Mouse (Mus musculus) kidney, embryonic 16.5 days (tissue): Measurements from ENCODE around the gene Pou2f3. TPM values are rescaled to one million over a fixed set of nuclear protein-coding genes. Genes with fewer than 3 reads are reported as not detected.

Experiments used
- ATAC-seq: fragments of 200-750 bp; cut with Nextera tagmentation; 2 replicates; pipeline ENCODE4 v1.8.0; 2017; ENCODE audit warnings: moderate TSS enrichment; ENCODE audit not compliant: low FRiP score, low TSS enrichment
- H3K27ac ChIP-seq: fragments of 300-500 bp; sonication (generic); 2 replicates; pipeline ENCODE4 v1.5.1; 2014; ENCODE audit warnings: low read length
- H3K27me3 ChIP-seq: fragments of 300-500 bp; sonication (generic); 2 replicates; pipeline ENCODE4 v1.6.1; 2014; ENCODE audit warnings: low read length, control low read depth, mixed read lengths; ENCODE audit not compliant: insufficient read depth
- H3K36me3 ChIP-seq: fragments of 300-500 bp; sonication (generic); 2 replicates; pipeline ENCODE4 v1.6.1; 2014; ENCODE audit warnings: low read length, control low read depth, mixed read lengths; ENCODE audit not compliant: insufficient read depth
- H3K4me1 ChIP-seq: fragments of 300-500 bp; sonication (generic); 2 replicates; pipeline ENCODE4 v1.6.1; 2014; ENCODE audit warnings: low read length, control low read depth, mixed read lengths; ENCODE audit not compliant: insufficient read depth
- H3K4me2 ChIP-seq: fragments of 300-500 bp; sonication (generic); replicated peaks from 2 replicates; pipeline ENCODE4 v1.6.1; 2014; ENCODE audit warnings: low read depth, low read length
- H3K4me3 ChIP-seq: fragments of 300-500 bp; sonication (generic); 2 replicates; pipeline ENCODE4 v1.5.1; 2014; ENCODE audit warnings: mild to moderate bottlenecking, low read length
- H3K9ac ChIP-seq: fragments of 300-500 bp; sonication (generic); replicated peaks from 2 replicates; pipeline ENCODE4 v1.6.1; 2014; ENCODE audit warnings: low read length
- H3K9me3 ChIP-seq: fragments of 300-500 bp; sonication (generic); 2 replicates; pipeline ENCODE4 v1.6.1; 2016; ENCODE audit warnings: low read length, control low read depth
- WGBS: fragments of 180-500 bp; shearing (Covaris S2); extraction: QIAGEN DNeasy Blood & Tissue Kit; methylation state at CpG from one replicate; pipeline ENCODE4 v1.1.7; 2014; 5-methylcytosine and 5-hydroxymethylcytosine counted together
- polyA plus RNA-seq: library from polyadenylated mRNA; unstranded; fragments of >200 nt; fragmentation: Nextera tagmentation; extraction: Ambion mirVana; gene quantifications from 2 replicates; pipeline ENCODE4 v1.2.1, GENCODE M21; 2015

The Pou2f3 gene
- polyA plus RNA-seq, 1 experiment from 2014 or later: 0.15 TPM

GRCm38 (mm10) chr9:43107555-43107954 is 102.6 kb downstream of the Pou2f3 start:
- Histone ChIP-seq H3K4me3 (no peak overlapping the region), H3K4me2 (peak overlapping the region; percentile 77; the same call in 1 of the 2 replicates), H3K9me3 (no peaks in the 10 kb centered on the region), H3K36me3 (peaks cover 16% of the 10 kb centered on the region), H3K9ac (no peak overlapping the region), H3K4me1 (peaks cover 23% of the 10 kb centered on the region), H3K27me3 (no peaks in the 10 kb centered on the region), H3K27ac (no peak overlapping the region)
- 54% methylated on average over 5 of the region's 5 CpGs for WGBS
- no peak for ATAC-seq

- 18% methylated on average over 10 of the region's 10 CpGs for WGBS
- ATAC-seq: no peak
- H3K4me1 ChIP-seq: peaks cover 27% of the 10 kb centered on the region
- H3K4me3 ChIP-seq: peak within 1 kb of the TSS; percentile 88
- peaks cover 16% of the 10 kb centered on the region for H3K36me3 ChIP-seq
- H3K27me3 ChIP-seq: no peaks in the 10 kb centered on the region
- no peaks in the 10 kb centered on the region for H3K9me3 ChIP-seq
- peak within 1 kb of the TSS; percentile 94 for H3K27ac ChIP-seq
- H3K9ac ChIP-seq: peak within 1 kb of the TSS; percentile 95
- H3K4me2 ChIP-seq: peak within 1 kb of the TSS; percentile 77
These were observed 103.0 kb downstream of the Pou2f3 start, which contains the start of gene Arhgef12 for GRCm38 (mm10) chr9:43107187-43107517. TSS of gene Arhgef12 (minus strand) at chr9:43107239.

GRCm38 (mm10) chr9:43106426-43107186 is 103.6 kb downstream of the Pou2f3 start:
- no peaks in the 10 kb centered on the region for H3K27me3 ChIP-seq
- H3K36me3 ChIP-seq: peaks cover 13% of the 10 kb centered on the region
- H3K4me1 ChIP-seq: peaks cover 32% of the 10 kb centered on the region
- H3K9me3 ChIP-seq: no peaks in the 10 kb centered on the region
- H3K9ac ChIP-seq: peak overlapping the region; percentile 95
- H3K27ac ChIP-seq: peak overlapping the region; percentile 94
- 14% methylated on average over 22 of the region's 22 CpGs for WGBS
- peak overlapping the region; percentile 77 for H3K4me2 ChIP-seq
- peak overlapping the region; percentile 88 for H3K4me3 ChIP-seq
- peak; percentile 58 for ATAC-seq

GRCm38 (mm10) chr9:43105664-43106361 is 104.4 kb downstream of the Pou2f3 start:
- H3K9me3 ChIP-seq: no peaks in the 10 kb centered on the region
- H3K27me3 ChIP-seq: no peaks in the 10 kb centered on the region
- peak overlapping the region; percentile 94 for H3K27ac ChIP-seq
- peaks cover 32% of the 10 kb centered on the region for H3K4me1 ChIP-seq
- H3K36me3 ChIP-seq: peaks cover 5% of the 10 kb centered on the region
- peak overlapping the region; percentile 77 for H3K4me2 ChIP-seq
- peak overlapping the region; percentile 88 for H3K4me3 ChIP-seq
- under 1% methylated on average over 81 of the region's 91 CpGs for WGBS
- ATAC-seq: peak; percentile 84
- H3K9ac ChIP-seq: peak overlapping the region; percentile 95

- H3K4me2 ChIP-seq: peak overlapping the region; percentile 77
- no peaks in the 10 kb centered on the region for H3K27me3 ChIP-seq
- H3K4me3 ChIP-seq: peak overlapping the region; percentile 88
- peaks cover 33% of the 10 kb centered on the region for H3K4me1 ChIP-seq
- WGBS: under 1% methylated on average over 40 of the region's 40 CpGs
- ATAC-seq: peak; percentile 10; the same call in 1 of the 2 replicates
- H3K9ac ChIP-seq: peak overlapping the region; percentile 95
- peak overlapping the region; percentile 94 for H3K27ac ChIP-seq
- H3K9me3 ChIP-seq: no peaks in the 10 kb centered on the region
- H3K36me3 ChIP-seq: no peaks in the 10 kb centered on the region
These were observed 105.1 kb downstream of the Pou2f3 start for GRCm38 (mm10) chr9:43104873-43105663.

- no peak for ATAC-seq
- peak overlapping the region; percentile 88 for H3K4me3 ChIP-seq
- H3K36me3 ChIP-seq: no peaks in the 10 kb centered on the region
- H3K4me1 ChIP-seq: peaks cover 36% of the 10 kb centered on the region
- H3K9me3 ChIP-seq: no peaks in the 10 kb centered on the region
- H3K9ac ChIP-seq: peak overlapping the region; percentile 95
- H3K27me3 ChIP-seq: no peaks in the 10 kb centered on the region
- 0% methylated on average over 4 of the region's 4 CpGs for WGBS
- peak overlapping the region; percentile 94 for H3K27ac ChIP-seq
- H3K4me2 ChIP-seq: peak overlapping the region; percentile 77
These were observed 105.7 kb downstream of the Pou2f3 start for GRCm38 (mm10) chr9:43104526-43104872.

GRCm38 (mm10) chr9:43103675-43104299 is 106.4 kb downstream of the Pou2f3 start:
- Histone ChIP-seq H3K4me1 (peaks cover 38% of the 10 kb centered on the region), H3K9ac (peak overlapping the region; percentile 64), H3K4me2 (peak overlapping the region; percentile 77), H3K4me3 (peak overlapping the region; percentile 88), H3K27me3 (no peaks in the 10 kb centered on the region), H3K9me3 (no peaks in the 10 kb centered on the region), H3K36me3 (no peaks in the 10 kb centered on the region), H3K27ac (no peak overlapping the region)
- WGBS: 14% methylated on average over 4 of the region's 4 CpGs
- no peak for ATAC-seq

- peaks cover 39% of the 10 kb centered on the region for H3K4me1 ChIP-seq
- H3K9ac ChIP-seq: peak overlapping the region; percentile 18
- no peak for ATAC-seq
- no peaks in the 10 kb centered on the region for H3K36me3 ChIP-seq
- H3K9me3 ChIP-seq: no peaks in the 10 kb centered on the region
- H3K4me3 ChIP-seq: peak overlapping the region; percentile 88
- WGBS: 89% methylated on average over 2 of the region's 2 CpGs
- no peaks in the 10 kb centered on the region for H3K27me3 ChIP-seq
- H3K4me2 ChIP-seq: peak overlapping the region; percentile 77
- no peak overlapping the region for H3K27ac ChIP-seq
These were observed 107.2 kb downstream of the Pou2f3 start for GRCm38 (mm10) chr9:43102931-43103330.

- no peaks in the 10 kb centered on the region for H3K36me3 ChIP-seq
- H3K27me3 ChIP-seq: no peaks in the 10 kb centered on the region
- H3K4me3 ChIP-seq: peak overlapping the region; percentile 21
- peak overlapping the region; percentile 57 for H3K9ac ChIP-seq
- no peaks in the 10 kb centered on the region for H3K9me3 ChIP-seq
- H3K27ac ChIP-seq: no peak overlapping the region
- ATAC-seq: no peak
- peak overlapping the region; percentile 77 for H3K4me2 ChIP-seq
- peaks cover 43% of the 10 kb centered on the region for H3K4me1 ChIP-seq
- WGBS: 74% methylated on average over 8 of the region's 8 CpGs
These were observed 108.1 kb downstream of the Pou2f3 start for GRCm38 (mm10) chr9:43101936-43102595.
